Mouse (Mus musculus) adrenal gland, postnatal 10 days (tissue): ENCODE measurements around the gene Lix1. TPM values are rescaled to one million over a fixed set of nuclear protein-coding genes. Genes with fewer than 3 reads are reported as not detected.

Experiments
- DNase-seq: peaks from one replicate; pipeline ENCODE4 v3.0.0; 2021; ENCODE audit warnings: mixed read lengths
- long read RNA-seq, 2 experiments: library from polyadenylated mRNA; stranded (forward); transcript quantifications; one replicate each; pipeline ENCODE4 v2.0.0; 2021
- total RNA-seq, 2 experiments: library from RNA; stranded (reverse); gene quantifications; 2 replicates each; pipeline ENCODE4 v1.2.3; 2021

The Lix1 gene
- total RNA-seq, result 10 to 100 TPM in 1 of 2 experiments, 1 to 10 TPM in 1; 7.7 to 10.5 TPM
- long read RNA-seq, experiment 1, transcript Lix1-201 (6 exons, 3,116 nt), result major isoform, 9 of 10 reads
- long read RNA-seq, experiment 1, partial matches to known transcripts, result 0 of 10 reads
- long read RNA-seq, experiment 1, other reads (novel, unspliced or antisense), result 0 of 10 reads
- long read RNA-seq, experiment 2, transcript Lix1-202 (3 exons, 2,678 nt), result minor isoform, 7 of 20 reads
- long read RNA-seq, experiment 2, transcript Lix1-201 (6 exons, 3,116 nt), result major isoform, 13 of 20 reads
- long read RNA-seq, experiment 2, partial matches to known transcripts, result 0 of 20 reads
- long read RNA-seq, experiment 2, other reads (novel, unspliced or antisense), result 0 of 20 reads

GRCm38 (mm10) chr17:17402222-17403004, at the start of gene Lix1:
TSS of gene Lix1 (plus strand) at chr17:17402672.
- peak; percentile 42 for DNase-seq

- no peak for DNase-seq
Observed at GRCm38 (mm10) chr17:17373550-17373917, 28.9 kb upstream of the Lix1 start.

GRCm38 (mm10) chr17:17373918-17374910, 28.3 kb upstream of the Lix1 start, which contains the start of gene Riok2:
TSS of gene Riok2 (plus strand) at chr17:17374309.
- peak; percentile 95 for DNase-seq

GRCm38 (mm10) chr17:17375581-17375980, 26.9 kb upstream of the Lix1 start:
- no peak for DNase-seq

- no peak for DNase-seq
Observed at GRCm38 (mm10) chr17:17383703-17384102, 18.8 kb upstream of the Lix1 start.

DNA sequence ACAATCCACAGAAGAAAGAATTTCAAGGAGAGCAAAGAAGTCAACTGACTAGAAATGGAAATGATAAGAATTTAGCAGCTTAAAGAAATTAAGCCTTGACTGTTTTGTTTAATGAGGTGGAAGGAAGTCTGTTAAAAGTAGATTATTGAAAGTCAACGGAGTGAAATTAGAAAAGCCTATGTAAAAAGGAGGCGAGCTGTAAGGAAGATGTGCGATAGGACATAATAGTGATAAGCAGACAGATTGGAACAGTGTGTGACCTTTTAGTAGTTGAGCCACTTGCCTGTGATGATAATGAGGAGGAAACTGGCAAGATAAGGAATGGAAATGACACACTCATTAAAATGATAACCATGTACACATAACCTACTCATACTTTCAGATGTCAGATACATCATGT, 18.0 kb upstream of the Lix1 start:
- no peak for DNase-seq

GRCm38 (mm10) chr17:17386117-17386516, 16.4 kb upstream of the Lix1 start:
- no peak for DNase-seq

- DNase-seq, result no peak
Observed at GRCm38 (mm10) chr17:17391823-17392222, 10.6 kb upstream of the Lix1 start.

- DNase-seq, result peak; percentile 15
Observed at GRCm38 (mm10) chr17:17392863-17393262, 9.6 kb upstream of the Lix1 start.

DNA sequence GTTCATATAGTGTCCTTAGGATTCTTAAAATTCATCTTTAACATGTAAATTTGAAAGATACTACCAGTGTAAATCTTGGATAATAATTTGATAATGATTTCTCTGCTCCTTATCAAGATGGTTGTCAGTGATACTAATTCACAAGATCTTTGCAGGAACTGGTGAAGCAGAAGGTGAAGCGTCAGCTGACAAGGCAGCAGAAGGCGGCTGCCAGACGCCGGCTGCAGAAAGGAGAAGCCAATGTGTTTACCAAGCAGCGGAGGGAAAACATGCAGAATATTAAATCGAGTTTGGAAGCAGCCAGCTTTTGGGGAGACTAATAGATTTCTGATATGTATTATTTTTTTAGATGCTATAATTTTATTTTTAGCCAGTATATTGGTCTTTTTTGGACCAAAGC, 9.2 kb upstream of the Lix1 start:
- no peak for DNase-seq

DNA sequence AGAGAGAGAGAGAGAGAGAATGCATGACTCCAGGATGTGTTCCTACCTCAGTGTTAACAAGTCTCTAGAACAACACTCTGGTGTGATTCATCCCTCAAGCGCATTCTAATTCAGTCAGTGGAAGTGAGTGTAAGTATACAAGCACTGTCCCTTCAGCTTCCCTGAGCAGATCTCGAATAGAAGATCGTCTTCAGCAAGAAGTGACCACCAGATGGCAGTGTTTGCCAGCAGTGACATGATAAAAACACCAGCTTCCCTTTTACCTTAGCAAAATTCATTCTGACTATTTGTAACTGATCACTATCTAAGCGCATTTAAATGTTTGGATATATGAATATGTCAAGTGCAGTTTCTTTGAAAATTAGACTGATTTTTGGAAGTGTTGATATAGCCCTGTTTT, 8.1 kb upstream of the Lix1 start:
- peak; percentile 84 for DNase-seq

DNA sequence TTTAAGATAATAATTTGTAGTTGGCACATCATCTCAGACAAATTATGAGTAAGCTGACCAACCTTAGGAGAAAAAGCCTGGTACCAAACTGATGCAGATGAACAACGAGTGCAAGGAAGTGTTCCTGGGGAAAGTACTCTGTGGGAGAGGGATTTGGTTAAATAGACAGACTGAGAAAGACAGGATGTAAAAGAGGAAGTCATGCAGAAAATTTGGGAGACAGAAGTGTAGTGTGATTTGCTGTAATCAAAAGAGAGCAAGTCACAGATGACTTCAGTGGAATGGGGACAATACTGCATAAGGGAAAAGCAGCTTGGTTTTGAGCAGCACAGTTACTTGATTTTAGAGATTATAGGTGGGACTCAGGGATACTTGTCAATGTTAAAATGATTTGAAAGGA, 5.6 kb upstream of the Lix1 start:
- DNase-seq, result no peak

- no peak for DNase-seq
Observed at GRCm38 (mm10) chr17:17398664-17399063, 3.8 kb upstream of the Lix1 start.

GRCm38 (mm10) chr17:17403038-17403437, 566 bp downstream of the Lix1 start:
- no peak for DNase-seq

- no peak for DNase-seq
Observed at GRCm38 (mm10) chr17:17403578-17404112, 1.2 kb downstream of the Lix1 start.

- no peak for DNase-seq
Observed at GRCm38 (mm10) chr17:17404811-17405544, 2.5 kb downstream of the Lix1 start.

DNA sequence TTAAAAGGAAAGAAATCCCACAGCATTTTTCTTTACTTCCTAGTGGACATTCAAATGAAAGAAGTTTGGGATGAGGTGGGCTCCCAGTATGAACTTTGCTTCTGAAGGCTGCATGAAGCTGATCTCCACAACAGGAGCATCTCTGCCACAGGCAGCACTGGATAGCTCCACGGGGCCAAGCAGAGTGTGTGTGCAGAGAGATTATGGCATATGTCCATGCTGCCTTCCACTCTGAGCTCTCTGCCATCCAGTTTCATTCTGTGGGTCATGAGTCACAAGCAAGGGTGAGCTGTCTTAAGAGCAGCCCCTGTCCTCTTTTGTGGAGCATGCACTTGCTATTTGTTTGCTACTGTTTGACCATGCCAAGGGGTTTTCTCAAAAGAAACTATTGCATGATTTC, 3.1 kb downstream of the Lix1 start:
- DNase-seq, result no peak

DNA sequence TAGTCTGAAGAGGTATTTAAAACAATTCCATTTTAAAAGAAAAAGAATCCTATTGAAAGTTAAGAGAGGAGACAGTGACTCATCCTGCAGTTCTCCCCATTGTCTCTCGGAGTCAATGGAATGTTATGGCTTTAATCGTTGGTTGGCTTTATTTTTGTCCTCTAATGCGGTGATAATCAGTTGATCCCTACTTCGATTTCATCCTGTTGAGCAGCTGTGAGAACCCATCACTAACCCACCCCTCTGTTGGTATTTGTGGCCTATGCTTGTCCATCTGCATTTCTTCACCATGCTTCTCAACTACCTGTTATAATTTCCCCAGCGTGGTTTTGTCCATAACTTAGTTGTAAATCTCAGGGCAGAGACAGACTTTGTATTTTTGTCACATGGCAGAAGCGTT, 5.7 kb downstream of the Lix1 start:
- no peak for DNase-seq

DNA sequence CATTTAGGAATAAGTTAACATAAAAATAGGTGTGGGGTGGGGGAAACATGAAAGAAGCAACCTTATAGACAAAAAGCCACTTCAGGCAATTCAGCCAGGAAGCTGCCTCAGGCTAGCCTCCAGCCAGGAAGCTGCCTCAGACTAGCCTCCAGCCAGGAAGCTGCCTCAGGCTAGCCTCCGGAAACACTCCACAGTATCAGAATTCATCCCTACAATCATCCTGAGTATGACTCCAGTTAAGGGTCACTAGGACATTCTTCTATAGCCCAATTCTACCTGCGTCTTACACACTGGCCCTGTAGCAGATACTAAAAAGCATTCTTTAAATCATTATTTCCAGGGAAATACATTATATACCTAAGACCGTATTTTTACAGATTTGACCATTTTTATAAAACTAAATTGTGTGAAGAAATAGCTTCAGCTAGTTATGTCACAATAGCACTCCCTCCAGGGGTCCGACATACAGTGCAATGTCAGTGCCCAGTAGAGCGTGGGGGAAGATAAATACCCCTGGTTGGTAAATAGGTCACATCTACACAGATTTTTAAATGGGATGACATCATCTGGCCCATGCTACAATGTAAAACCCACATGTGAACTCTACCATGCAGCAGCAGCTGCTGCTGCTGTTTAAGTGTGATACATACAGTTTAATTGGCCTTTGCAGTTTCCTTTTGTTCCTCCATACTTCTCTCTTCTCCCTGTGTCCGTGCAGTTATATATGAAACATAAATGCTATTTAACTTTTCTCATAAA, 6.4 kb downstream of the Lix1 start:
- no peak for DNase-seq

- no peak for DNase-seq
Observed at GRCm38 (mm10) chr17:17409601-17410000, 7.1 kb downstream of the Lix1 start.

GRCm38 (mm10) chr17:17411443-17411842, 9.0 kb downstream of the Lix1 start:
- no peak for DNase-seq
